Mouse (Mus musculus) heart, postnatal 36 days (tissue): ENCODE measurements around the gene Supt6. TPM values are rescaled to one million over a fixed set of nuclear protein-coding genes. Genes with fewer than 3 reads are reported as not detected.
A peak's percentile ranks its signal among the peaks of the same experiment; 100 is the strongest.
"Not testable (repeated sequence)": the region's sequence is repeated elsewhere in the genome, so short reads cannot be mapped to it uniquely, and the experiment has no call there.

Source experiments
- DNase-seq, 2 experiments: peaks; one replicate each; pipeline ENCODE4 v3.0.0; 2021 to 2022
- intact Hi-C: fragments of 180-260 bp; cut with DNase I; formaldehyde crosslinking; loops from one replicate; pipeline ENCODE4 v1.15.1; 2025
- total RNA-seq, 2 experiments: library from RNA; stranded (reverse); gene quantifications; 2 replicates each; pipeline ENCODE4 v1.2.3; 2021

The Supt6 gene
- total RNA-seq, result 10 to 100 TPM; 28.4 to 29.6 TPM

DNA sequence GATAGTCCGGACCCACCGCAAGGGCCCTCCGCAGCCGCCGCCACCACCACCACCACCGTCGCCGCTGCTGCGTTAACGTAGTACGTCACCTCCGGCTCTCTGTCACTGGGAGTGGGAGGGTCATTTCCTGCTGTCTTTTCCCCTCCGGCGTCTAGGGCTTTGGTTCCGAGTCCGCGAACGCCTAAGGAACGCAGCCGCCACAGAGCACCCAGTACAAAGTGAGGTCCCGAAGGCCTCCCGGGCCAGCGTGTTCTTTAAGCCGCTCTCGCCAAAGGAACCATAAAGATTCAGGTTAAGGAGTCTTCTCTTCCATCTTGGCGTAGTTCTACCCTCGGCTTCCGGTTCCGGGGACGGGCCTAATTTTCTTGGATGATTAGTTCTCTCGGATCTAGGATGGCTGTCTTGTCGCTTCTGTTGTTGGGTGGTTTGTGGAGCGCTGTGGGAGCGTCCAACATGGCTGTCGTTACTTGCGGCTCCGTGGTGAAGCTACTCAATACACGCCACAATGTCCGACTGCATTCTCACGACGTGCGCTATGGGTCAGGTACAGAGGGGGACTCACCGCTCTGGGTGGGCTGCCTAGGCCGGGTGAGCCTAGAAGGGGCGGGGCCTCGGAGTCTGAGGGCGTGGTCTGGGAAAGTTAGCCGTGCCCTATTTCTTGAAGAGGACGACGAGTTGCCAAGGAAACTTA, at the start of gene Supt6, which contains the start of gene Sdf2:
Gene Supt6, minus strand, starts transcription at position 361 of the 691 bp plus-strand sequence.
Gene Sdf2, plus strand, starts transcription at position 120 of the 691 bp plus-strand sequence.
- intact Hi-C loops, result loop anchor here (2.0 kb wide), 1 partner anchor 15 kb away; the partner anchor contains the start of gene 2610507B11Rik
- DNase-seq, result peak; percentile 90 to 93

DNA sequence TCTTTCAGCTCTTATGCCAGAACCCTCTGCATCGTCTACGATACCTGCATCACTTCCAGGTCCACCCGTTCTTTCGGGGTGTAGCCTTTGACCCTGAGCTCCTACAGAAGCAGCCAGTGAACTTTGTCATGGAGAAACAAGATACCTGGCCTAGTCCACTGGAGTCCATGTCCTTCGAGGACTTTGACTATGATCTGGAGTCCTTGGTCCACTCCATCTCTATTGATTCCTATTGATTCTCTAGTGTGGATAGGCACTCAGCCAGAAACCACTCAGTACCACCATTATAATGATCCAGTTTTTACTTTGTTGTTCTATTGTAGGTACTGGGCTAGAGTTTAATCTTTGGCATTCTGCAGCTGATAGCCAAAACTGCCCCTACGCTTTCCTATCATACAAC, 48.8 kb upstream of the Supt6 start:
- no peak for DNase-seq
- intact Hi-C loops, result no loop called here

DNA sequence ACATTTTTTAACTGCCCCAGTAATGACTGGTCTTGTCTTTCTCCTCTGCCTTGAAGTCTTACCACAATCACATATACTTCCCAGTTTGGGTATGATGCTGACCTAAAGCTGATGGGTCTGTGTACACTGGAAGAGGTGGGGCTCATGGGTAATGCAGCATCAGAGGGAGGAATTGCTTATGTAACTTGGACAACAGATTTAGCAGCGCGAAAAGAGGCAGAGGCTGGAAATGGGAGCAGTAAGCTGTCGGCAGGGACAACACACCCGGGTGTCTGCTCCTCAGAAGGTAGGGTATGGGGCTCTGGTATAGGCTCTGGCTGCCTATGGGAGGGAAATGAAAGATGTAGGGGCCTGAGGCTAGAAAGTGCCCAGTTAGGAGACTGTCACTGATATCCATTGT, 44.9 kb upstream of the Supt6 start, which contains the start of gene BC030499:
Gene BC030499, plus strand, starts transcription at position 188 of the 400 bp plus-strand sequence.
- intact Hi-C loops, result no loop called here
- no peak for DNase-seq

DNA sequence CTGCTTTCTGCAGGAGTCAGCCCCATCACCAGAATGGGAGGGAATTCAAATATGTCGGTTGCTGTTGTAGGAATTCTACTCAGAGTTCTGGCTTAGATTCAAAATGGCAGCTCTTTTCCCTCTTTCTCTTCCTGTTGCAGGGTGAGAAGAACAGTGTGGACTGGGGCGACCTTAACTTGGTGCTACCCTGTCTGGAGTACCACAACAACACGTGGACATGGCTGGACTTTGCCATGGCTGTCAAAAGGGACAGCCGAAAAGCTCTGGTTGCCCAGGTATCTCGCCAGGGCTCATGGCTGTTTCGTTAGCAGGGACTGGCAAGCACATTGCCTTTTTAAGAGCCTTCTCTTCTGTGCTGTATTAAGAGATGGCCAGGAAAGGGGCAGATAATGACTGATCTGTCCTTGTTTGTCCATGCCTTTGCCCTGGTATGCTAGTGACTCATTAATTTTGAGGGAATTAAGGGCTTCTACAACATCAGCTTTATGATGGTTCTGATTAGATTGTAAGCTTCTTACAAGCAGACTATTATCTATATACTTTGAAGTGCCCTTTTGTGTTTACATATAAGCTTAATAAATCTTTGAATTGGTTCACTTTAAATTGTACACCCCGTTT, 43.5 kb upstream of the Supt6 start:
- intact Hi-C loops, result no loop called here
- no peak for DNase-seq

DNA sequence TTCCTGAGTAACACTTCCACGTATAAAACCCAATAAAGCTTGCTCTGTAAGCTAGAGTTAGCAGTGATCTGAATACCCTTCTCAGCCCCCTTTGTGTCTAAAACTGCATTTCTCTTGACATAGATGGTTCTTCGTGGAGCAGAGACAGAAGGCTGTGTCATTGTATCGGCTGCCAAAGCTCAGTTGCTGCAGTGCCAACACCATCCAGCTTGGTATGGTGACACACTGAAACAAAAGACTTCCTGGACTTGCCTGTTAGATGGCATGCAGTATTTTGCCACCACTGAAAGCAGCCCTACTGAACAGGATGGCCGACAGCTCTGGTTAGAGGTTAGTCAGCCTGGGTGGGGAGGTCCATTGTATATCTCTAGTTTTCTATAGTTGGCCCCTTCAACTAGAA, 33.8 kb upstream of the Supt6 start:
- intact Hi-C loops, result no loop called here
- no peak for DNase-seq

DNA sequence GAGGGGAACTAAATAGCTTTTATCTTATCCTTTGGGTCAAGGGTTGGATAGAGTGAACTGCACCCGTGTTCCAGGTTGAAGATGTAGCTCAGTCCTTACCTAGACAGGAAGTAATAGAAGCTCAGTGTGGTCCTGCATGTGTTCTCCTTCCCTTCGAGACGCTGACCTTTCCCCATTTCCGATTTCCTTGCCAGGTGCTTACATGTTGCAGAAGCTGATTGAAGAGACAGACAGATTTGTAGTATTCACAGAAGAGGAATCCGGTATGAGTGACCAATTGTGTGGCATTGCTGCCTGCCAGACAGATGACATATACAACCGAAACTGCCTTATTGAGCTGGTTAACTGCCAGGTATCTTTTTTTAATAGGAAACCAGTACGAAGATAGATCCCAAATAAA, 33.1 kb upstream of the Supt6 start:
- intact Hi-C loops, result no loop called here
- no peak for DNase-seq

DNA sequence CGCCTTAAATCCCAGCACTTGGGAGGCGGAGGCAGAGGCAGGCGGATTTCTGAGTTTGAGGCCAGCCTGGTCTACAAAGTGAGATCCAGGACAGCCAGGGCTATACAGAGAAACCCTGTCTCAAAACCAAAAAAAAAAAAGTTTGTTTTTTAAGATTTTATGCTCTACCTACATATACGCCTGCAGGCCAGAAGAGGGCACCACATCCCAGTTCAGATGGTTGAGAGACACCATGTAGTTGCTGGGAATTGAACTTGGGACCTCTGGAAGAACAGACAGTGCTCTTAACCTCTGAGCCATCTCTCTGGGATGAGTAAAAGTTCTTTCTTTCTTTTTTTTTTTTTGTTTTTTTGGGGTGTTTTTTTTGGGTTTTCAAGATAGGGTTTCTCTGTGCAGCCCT, 30.4 kb upstream of the Supt6 start:
- DNase-seq, intact Hi-C loops: not testable (repeated sequence)

DNA sequence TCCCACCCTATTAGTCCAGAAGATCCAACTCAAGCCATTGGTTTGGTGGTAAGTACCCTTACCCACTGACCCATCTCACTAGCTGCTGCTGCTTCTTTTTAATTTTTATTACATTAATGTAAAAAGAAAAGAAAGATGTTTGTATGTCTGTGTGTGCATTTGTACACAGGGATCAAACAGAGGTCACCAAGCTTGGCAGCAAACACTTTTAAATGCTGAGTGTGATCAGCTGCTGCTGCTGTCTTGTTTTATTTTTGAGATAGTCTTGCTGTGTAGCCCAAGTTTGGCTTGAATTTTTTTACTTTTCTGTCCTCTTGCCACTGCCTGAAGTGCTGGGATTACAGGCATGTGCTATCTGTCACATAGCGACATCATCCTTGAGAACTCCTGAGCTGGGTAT, 29.8 kb upstream of the Supt6 start:
- DNase-seq, result no peak
- intact Hi-C loops, result no loop called here

DNA sequence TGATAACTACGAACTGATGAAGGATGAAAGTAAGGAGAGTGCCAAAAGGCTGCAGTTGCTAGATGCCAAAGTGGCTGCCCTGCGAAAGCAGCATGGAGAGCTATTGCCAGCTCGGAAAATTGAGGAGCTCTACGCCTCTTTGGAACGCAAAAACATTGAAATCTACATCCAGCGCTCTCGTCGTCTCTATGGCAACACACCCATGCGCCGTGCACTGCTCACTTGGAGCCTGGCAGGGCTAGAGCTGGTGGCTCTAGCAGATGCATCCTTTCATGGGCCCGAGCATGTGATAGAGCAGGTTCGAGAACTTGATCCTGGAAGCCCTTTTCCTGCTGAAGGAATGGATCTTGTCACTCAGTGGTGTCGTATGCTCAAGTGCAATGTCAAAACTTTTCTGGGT, 26.2 kb upstream of the Supt6 start:
- intact Hi-C loops, result no loop called here
- no peak for DNase-seq

DNA sequence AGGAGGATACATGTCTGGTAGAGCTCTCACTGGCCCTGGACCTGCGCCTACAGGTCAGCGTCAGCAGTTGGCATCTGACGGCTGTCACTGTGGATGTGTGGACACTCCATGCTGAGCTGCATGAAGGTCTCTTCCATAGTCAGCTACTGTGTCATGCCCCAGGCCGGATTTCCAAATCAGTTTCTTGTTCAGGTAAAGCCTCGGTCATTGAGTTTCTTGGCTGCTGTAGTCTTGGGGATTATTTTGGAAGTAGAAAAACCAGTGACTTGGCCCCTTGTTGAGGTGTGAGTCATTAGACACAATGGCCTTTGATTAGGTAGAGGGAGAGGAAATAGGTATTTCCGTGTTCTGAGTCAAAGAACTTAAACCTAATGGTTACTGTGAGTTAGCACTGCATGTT, 19.8 kb upstream of the Supt6 start:
- intact Hi-C loops, result no loop called here
- no peak for DNase-seq

DNA sequence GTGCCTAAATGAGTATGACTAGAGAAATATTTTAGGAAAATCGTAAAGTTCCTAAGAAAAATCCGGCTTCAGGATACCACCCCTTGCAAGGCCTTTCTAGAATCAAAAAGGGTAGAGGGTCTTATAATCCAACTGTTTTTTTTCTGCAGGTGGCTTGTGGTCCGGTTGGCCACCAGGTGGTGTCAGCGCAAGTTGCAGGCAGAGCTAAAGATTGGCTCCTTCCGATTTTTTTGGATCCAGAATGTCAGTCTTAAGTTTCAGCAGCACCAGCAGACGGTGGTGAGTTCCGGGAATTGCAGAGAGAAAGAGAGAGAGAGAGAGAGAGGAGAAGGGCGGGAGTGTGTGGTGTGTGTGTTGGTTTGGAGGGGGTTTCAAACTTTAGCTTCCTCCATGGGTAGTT, 16.8 kb upstream of the Supt6 start:
- peak; percentile 48 to 49 for DNase-seq
- intact Hi-C loops, result loop anchor here (5.0 kb wide), 2 partner anchors 65 to 85 kb away; partner anchors contain the start of gene Pigs

DNA sequence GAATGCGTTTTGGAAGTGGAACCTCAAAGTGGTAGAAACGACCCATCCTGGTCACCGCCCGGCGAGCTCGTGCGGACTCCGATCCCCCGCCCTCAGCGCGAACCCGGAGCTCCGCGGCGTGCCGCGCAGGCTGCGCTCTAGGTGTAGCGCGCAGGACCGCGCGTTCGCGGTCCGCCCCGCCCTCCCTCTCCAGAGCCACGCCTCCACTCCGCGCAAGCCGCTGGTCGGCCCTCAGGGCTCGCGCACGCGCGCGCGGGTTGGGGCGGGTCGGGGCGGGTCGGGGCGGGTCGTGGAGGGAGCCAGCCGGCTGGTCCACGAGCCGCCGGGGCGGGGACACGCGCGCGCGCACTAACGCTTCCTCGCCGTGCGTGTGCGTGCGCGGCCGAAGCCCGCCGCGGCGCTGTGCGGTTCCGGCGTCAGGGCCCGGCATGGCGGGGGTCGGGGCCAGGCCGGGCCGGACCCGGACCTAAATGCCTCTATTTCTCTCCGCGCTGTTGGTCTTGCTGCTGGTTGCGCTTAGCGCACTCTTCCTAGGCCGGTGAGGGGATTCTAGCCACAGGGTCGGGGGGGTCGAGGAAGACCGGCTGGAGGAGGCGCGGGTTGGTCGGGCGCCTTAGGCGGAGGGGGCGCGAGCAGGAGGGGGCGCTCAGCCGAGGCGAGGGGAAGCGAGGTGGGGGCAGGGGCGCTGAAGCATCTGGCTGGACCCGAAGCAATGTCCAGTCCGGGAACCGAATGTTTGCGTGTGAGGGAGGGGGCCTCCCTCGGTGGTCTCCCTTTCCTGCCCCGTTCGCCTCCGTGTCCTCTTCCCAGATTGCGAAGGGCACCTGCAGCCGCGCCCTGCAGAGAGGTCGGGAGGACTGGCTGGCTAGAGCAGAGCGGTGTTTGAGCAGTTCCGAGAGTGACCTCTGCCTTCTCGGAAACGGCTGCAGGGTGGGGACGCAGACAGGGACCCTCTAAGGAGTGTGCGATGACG, 15.9 kb upstream of the Supt6 start, which contains the start of gene 2610507B11Rik:
Gene 2610507B11Rik, plus strand, starts transcription at position 373 of the 973 bp plus-strand sequence.
- intact Hi-C loops, result loop anchor here (2.0 to 5.0 kb wide), 3 partner anchors 15 to 86 kb away; partner anchors contain the start of gene Pigs
- DNase-seq, result peak; percentile 92

DNA sequence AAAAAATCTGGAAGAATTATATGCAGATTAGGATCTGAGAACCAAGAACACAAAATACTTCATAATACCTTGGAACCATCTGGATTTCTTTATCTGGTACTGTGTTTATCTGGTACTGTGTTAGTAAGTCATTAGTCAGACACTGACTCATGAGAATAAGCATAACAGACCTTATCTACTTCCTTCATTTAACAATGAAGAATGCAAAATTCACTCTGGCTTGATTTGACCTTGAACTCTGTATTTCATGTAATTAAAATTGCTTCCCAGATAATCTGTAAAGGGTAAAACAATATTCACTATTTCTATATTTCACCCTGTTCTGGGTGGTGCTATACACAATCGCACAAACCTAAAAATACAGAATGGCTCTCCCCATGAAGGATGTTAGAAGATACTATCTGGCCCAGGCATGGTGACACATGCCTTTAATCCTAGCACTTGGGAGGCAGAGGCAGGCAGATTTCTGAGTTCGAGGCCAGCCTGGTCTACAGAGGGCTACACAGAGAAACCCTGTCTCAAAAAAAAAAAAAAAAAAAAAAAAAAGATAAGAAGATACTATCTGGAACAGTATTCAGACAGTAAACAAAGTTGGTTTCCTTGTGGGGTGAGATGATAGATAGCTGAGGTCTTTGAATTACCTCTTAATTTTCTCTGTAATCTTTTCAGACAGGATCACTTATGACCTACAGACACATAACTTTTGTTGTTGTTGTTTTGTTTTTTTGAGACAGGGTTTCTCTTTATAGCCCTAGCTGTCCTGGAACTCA, 14.9 kb upstream of the Supt6 start:
- no peak for DNase-seq
- intact Hi-C loops, result loop anchor here (2.0 to 5.0 kb wide), 3 partner anchors 14 to 87 kb away; partner anchors contain the start of gene Pigs

DNA sequence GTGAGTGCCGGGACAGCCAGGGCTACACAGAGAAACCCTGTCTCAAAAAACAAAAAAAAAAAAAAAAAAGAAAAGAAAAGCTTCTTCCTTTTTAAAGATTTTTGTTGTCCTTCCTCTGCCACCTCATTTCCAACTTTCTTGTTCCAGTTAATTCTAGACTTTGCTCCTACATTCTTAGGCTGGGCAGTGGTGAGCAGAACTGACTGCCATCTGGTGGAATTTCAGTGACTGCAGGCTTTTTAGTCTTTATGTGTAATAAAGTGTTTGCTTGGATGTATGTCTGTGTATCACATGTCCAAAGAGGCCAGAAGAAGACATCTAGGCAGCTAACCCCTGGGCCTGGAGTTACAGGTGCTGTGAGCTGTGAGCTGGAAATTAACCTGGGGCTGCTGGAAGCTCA, 10.8 kb upstream of the Supt6 start:
- no peak for DNase-seq

DNA sequence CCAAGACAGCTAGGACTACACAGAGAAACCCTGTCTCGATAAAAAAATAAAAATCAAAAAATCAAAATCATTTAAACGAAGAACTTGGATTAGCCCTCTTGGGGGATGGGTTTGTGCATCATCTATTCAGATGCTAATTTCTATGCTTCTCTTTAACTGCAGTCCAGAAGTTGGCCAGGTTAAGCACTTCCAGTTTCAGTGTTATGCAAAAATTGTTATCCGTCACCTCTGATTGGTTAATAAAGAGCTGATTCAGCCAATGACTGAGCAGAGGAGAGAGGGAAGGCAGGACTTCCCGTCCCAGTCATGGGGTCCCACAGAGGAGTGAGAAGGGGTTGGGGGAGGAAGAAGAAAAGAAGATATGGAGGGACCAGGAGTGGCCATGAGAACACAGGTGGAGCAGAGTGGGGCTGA, 1.9 kb upstream of the Supt6 start:
- no peak for DNase-seq
- intact Hi-C loops, result loop anchor here (2.0 kb wide), 1 partner anchor 13 kb away; the partner anchor contains the start of gene 2610507B11Rik

More for the DNA sequence above, 10.8 kb upstream of the Supt6 start:
- intact Hi-C loops, result no loop called here

DNA sequence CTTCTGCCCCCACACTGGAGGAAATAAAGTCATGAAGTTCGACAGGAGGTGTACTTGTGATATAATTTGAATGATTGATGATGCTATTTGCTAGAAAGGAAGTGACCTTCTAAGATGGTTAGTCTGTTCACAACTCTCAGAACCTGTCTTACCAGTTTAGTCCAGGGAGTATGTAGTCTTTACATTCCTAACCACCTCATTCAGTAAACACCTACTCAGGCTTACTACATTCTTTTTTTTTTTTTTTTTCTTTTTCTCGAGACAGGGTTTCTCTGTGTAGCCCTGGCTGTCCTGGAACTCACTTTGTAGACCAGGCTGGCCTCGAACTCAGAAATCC, 1.2 kb upstream of the Supt6 start:
- intact Hi-C loops, result loop anchor here (2.0 kb wide), 1 partner anchor 14 kb away; the partner anchor contains the start of gene 2610507B11Rik
- DNase-seq, result no peak

DNA sequence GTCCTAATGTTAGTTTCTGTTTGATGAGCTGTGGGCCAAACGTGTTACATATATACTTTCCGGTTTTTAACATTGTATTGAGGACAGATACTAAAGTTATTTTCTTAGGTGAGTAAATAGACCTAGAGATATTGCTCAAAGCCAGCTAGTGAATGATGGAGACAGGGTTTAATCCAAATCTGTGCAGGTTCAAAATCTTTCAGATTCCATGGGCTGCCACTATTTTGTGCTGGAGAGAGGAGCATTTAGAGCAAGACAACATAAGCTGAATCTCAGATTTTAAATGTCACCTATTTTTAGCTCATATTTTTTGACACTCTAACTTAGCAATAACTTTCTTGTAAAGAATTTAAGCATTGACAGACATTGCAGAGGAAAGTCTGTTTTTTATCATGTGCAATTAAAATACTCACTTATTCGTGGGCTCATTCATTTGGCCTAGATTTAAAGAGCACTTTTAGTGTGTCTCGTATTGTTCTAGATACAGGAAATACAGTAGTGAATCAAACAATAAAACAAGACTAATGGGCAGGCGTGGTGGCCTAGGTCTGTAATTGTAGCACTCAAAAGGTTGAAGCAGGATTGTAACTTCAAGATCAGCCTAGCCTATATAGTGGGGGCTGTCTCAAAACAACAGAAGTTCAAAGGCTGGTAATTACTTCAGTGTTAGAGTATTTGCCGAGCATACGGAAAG, 678 bp upstream of the Supt6 start:
- intact Hi-C loops, result loop anchor here (2.0 kb wide), 1 partner anchor 14 kb away; the partner anchor contains the start of gene 2610507B11Rik

DNA sequence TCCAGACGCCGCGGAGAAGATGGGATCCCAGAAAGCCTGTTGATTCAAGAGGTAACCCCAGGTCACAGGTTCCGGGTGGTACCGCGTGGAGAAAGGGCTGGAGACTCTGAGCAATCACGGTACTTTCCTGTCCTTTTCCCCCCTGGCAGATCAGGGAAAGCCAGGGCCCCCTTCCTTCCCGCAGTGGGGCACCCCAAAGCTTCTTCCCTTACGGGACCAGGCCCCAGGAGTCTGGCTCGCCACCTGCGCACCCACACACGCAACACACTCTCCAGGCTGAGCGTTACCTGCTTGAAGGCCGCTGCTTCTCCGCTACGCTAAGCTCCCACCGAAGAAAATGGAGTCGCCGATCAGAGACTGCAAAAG, 543 bp downstream of the Supt6 start:
- DNase-seq, result no peak
- intact Hi-C loops, result no loop called here

More for the DNA sequence above, 678 bp upstream of the Supt6 start:
- no peak for DNase-seq

DNA sequence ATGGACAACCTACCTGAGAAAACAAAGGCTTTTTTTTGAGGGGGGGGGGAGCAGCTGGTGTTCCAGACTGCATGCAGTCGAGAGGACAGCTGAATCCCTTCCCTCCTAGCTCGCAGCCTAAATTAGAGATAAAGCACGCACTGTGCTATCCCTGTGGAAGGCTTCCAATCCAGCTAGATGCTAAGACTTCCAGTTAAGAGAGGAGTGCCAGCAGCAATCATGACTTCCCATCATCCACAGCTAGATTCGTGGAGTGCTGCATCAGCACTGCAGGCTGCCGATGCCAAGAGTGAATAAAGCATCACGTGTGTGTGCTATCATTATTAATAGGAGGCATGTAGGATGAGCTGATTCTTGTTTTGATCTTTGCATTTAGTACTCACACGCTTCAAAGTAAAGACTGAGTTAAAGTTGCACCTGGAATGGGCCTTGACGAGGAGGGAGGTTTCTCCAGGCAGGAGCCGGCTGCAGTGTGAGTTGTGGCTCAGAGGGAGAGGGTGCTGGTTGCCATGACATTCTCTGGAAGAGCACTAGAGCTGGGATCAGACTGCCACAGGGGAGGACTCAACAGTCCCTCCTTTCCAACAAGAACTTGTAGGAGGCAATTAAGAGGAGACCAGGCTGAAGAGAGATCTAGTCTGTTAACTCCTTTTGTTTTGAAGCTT, 5.5 kb downstream of the Supt6 start:
- no peak for DNase-seq
- intact Hi-C loops, result no loop called here
